In the genomic region with DNA sequence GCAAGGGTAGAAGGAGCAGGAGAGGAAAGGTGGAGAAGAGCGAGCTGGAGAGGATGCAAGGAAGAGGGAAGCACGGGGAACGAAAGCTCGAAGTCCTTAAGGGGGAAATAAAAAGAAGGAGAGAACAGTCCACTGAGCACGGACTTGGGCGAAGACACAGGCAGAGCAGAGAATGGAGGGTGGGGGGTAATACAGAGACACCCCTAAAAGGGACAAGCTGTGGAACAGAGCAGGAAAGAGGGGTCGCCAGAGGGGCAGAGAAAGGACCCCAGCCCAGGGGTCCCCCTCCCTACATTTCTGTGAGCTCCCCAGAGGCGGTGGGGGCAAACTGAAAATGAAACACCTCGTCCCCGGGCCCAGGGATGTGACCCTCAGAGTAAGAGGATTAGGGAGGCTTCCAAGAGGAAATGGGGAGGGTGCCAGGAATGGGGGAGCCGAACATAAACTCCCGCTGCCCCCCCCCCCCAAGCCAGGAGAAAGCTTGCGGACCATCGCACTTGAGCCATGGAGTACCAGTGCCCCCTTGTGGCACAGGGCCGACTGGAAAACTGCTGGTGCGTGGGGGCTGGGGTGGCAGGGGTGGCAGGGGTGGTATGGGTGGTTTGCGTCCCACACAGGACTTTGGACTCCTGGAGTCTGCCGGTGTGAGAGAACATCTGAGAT, we compare ENCODE assay signal across 8 mouse cellular contexts.
DNase-seq lines count a peak whose midpoint lies in the region; ATAC-seq and TF ChIP-seq lines count a peak whose summit lies in the region.

No protein-coding gene starts in this region.

- dilution Hi-C loops in CH12.LX (cut with MboI; ENCODE audit: extremely low pct_ligation_motif_present, extremely low pct_unique_long_range_greater_than_20kb, low sequenced_read_pairs) = no loop called here

- H3K9me3 ChIP-seq in CH12.LX (replicated peaks; ENCODE audit: low read length) = no peaks in the 10 kb centered on the region
- no peaks in the 10 kb centered on the region for H3K9me3 ChIP-seq in embryonic facial prominence, embryonic 15.5 days (replicated peaks)

- TF ChIP-seq EP300 in CH12.LX (IDR thresholded peaks at IDR 0.05; ENCODE audit: low read length) = no peak

- H3K4me2 ChIP-seq in CH12.LX (ENCODE audit: insufficient read depth, low read depth, poor library complexity, severe bottlenecking) = peak overlapping the region; percentile 25
- peak overlapping the region; percentile 47 for H3K4me2 ChIP-seq in embryonic facial prominence, embryonic 15.5 days (replicated peaks)

- peak overlapping the region in 1 of 3 experiments; percentile 15 for H3K4me3 ChIP-seq in CH12.LX (replicated peaks in 1 of 3; ENCODE audit: low read depth in 2 of 3, low read length in 2 of 3, poor library complexity in 1 of 3)
- peak overlapping the region; percentile 25 for H3K4me3 ChIP-seq in embryonic facial prominence, embryonic 15.5 days (replicated peaks)

- ATAC-seq in embryonic facial prominence, embryonic 15.5 days (ENCODE audit: insufficient number of reproducible peaks, low FRiP score, low TSS enrichment, low read depth) = 0 out of 2 replicates have a peak, but pooled peaks have one; percentile 43
- ATAC-seq in erythroblast, adult 5-6 weeks (replicated peaks; ENCODE audit: low FRiP score, poor library complexity, severe bottlenecking) = no peak

- no peaks in the 10 kb centered on the region for H3K36me3 ChIP-seq in CH12.LX (replicated peaks in 1 of 2; ENCODE audit: control insufficient read depth in 1 of 2, insufficient read depth in 1 of 2, low read length in 1 of 2)
- no peaks in the 10 kb centered on the region for H3K36me3 ChIP-seq in embryonic facial prominence, embryonic 15.5 days

- no peak overlapping the region for H3K9ac ChIP-seq in CH12.LX (ENCODE audit: insufficient read depth, low read depth)
- no peak overlapping the region for H3K9ac ChIP-seq in embryonic facial prominence, embryonic 15.5 days

- H3K27ac ChIP-seq in CH12.LX (ENCODE audit: insufficient read depth, low read depth) = no peak overlapping the region
- no peak overlapping the region for H3K27ac ChIP-seq in embryonic facial prominence, embryonic 15.5 days (replicated peaks)

- in situ Hi-C loops in CH12.LX (cut with MboI; ENCODE audit: low pct_ligation_motif_present, low pct_unique_long_range_greater_than_20kb, low sequenced_read_pairs) = loop anchor here (25.0 kb wide), 1 partner anchor 437 kb away; the partner anchor contains the start of gene Efnb1

- peak in 1 of 2 experiments; percentile 58; a peak in 2 of 4 replicates for TF ChIP-seq CTCF in CH12.LX (conservative IDR thresholded peaks at IDR 0.05 in 1 of 2, IDR thresholded peaks at IDR 0.05 in 1 of 2; ENCODE audit: low read depth in 2 of 2, low read length in 2 of 2)

- no peaks in the 10 kb centered on the region for H3K27me3 ChIP-seq in CH12.LX (replicated peaks)
- peaks cover 19% of the 10 kb centered on the region; the same call in 1 of the 2 replicates for H3K27me3 ChIP-seq in embryonic facial prominence, embryonic 15.5 days

- H3K79me2 ChIP-seq in CH12.LX (replicated peaks; ENCODE audit: control insufficient read depth, extremely low read depth, insufficient read depth, poor library complexity, severe bottlenecking) = no peaks in the 10 kb centered on the region

- no peak for TF ChIP-seq POLR2A in CH12.LX (IDR thresholded peaks at IDR 0.05; ENCODE audit: low read depth, low read length)

- H3K4me1 ChIP-seq in CH12.LX (ENCODE audit: control insufficient read depth in 1 of 2, insufficient read depth in 2 of 2) = no peaks in the 10 kb centered on the region
- H3K4me1 ChIP-seq in embryonic facial prominence, embryonic 15.5 days = 0 out of 2 replicates have a peak, but pooled peaks cover 7% of the 10 kb centered on the region

- peak; percentile 45 for TF ChIP-seq RAD21 in CH12.LX (IDR thresholded peaks at IDR 0.05; ENCODE audit: low read depth, low read length)

- 35% methylated on average over 17 of the region's 18 CpGs for WGBS in embryonic facial prominence, embryonic 15.5 days

- peak; percentile 10 for DNase-seq in CH12.LX (ENCODE audit: extremely low read depth)
- DNase-seq in adrenal gland, adult 18-20 months (ENCODE audit: low spot score in 2 of 2) = peak; percentile 49 to 52
- peak; percentile 72 for DNase-seq in heart, postnatal 4 days
- DNase-seq in layer of hippocampus, postnatal 25 days (ENCODE audit: extremely low spot score in 1 of 2, low spot score in 1 of 2) = peak; percentile 51 to 76
- DNase-seq in lung, postnatal 25 days (ENCODE audit: low spot score) = peak; percentile 26
- DNase-seq in retina, postnatal 1 day = peak; percentile 67

TF ChIP-seq in CH12.LX, 34 proteins besides CTCF, POLR2A, EP300 and RAD21:
- TF ChIP-seq CHD2 (IDR thresholded peaks at IDR 0.05; ENCODE audit: low read length) = 0 out of 2 replicates have a peak, but pooled peaks have one; percentile 34
- TF ChIP-seq ZC3H11A (IDR thresholded peaks at IDR 0.05; ENCODE audit: low read depth, low read length) = no peak
- peak; percentile 47 for TF ChIP-seq SMC3 (IDR thresholded peaks at IDR 0.05; ENCODE audit: low read depth, low read length)
- TF ChIP-seq JUN (IDR thresholded peaks at IDR 0.05; ENCODE audit: insufficient read depth, low read depth, low read length) = no peak

Comparison
In these comparisons a context has a peak if more than half of its experiments do, and no peak if none do; other contexts are left out.
1. DNase-seq: peak in every context shown above with its lines; median percentile 72 in heart, postnatal 4 days; 67 in retina, postnatal 1 day; 64 in layer of hippocampus, postnatal 25 days; 50 in adrenal gland, adult 18-20 months; 26 in lung, postnatal 25 days; 10 in CH12.LX.